8 mouse cellular contexts compared by ENCODE assay signal in genomic region chr6:29166196-29166595, GRCm38 (mm10). TPM values are rescaled to one million over a fixed set of nuclear protein-coding genes. Genes with fewer than 3 reads are reported as not detected.
DNase-seq lines count a peak whose midpoint lies in the region; ATAC-seq and TF ChIP-seq lines count a peak whose summit lies in the region.

No protein-coding gene starts in this region.

- H3K36me3 ChIP-seq in heart, embryonic 10.5 days: no peaks in the 10 kb centered on the region
- H3K36me3 ChIP-seq in stomach, postnatal 0 days (ENCODE audit: control insufficient read depth, insufficient read depth, low read length): no peaks in the 10 kb centered on the region

- H3K9me3 ChIP-seq in heart, embryonic 10.5 days: no peaks in the 10 kb centered on the region
- no peaks in the 10 kb centered on the region for H3K9me3 ChIP-seq in stomach, postnatal 0 days (ENCODE audit: control insufficient read depth, low read length)

- H3K27me3 ChIP-seq in heart, embryonic 10.5 days (ENCODE audit: insufficient read depth, poor library complexity, severe bottlenecking): peaks cover 39% of the 10 kb centered on the region
- H3K27me3 ChIP-seq in stomach, postnatal 0 days (ENCODE audit: control insufficient read depth, insufficient read depth, low read length): peaks cover 12% of the 10 kb centered on the region; the same call in 1 of the 2 replicates

- H3K4me2 ChIP-seq in stomach, postnatal 0 days (replicated peaks; ENCODE audit: low read depth): no peak overlapping the region

- no peak for TF ChIP-seq EP300 in stomach, postnatal 0 days (optimal IDR thresholded peaks at IDR 0.05)

- no peak overlapping the region for H3K9ac ChIP-seq in stomach, postnatal 0 days (ENCODE audit: low read length)

- H3K4me3 ChIP-seq in heart, embryonic 10.5 days: no peak overlapping the region
- H3K4me3 ChIP-seq in stomach, postnatal 0 days (ENCODE audit: low read depth, low read length): no peak overlapping the region

- peaks cover 26% of the 10 kb centered on the region for H3K4me1 ChIP-seq in heart, embryonic 10.5 days
- H3K4me1 ChIP-seq in stomach, postnatal 0 days (replicated peaks; ENCODE audit: control insufficient read depth, insufficient read depth): peaks cover 6% of the 10 kb centered on the region

- intact Hi-C loops in left cerebral cortex, postnatal 14 days (cut with DNase I): loop anchor here (1.0 to 5.0 kb wide), 2 partner anchors 32 to 111 kb away; partner anchors contain the start of gene Fam71f2

- peak; percentile 26 for DNase-seq in kidney, adult 18-20 months
- no peak for DNase-seq in kidney, adult 11 months
- peak; percentile 29 to 54 for DNase-seq in CD8-positive naive resting alpha-beta T cell, adult 2 months (ENCODE audit: low read depth in 2 of 2, low spot score in 2 of 2)
- peak; percentile 83 for DNase-seq in brain, adult 2 months (ENCODE audit: low read depth, low spot score)
- peak; percentile 75 for DNase-seq in heart, embryonic 10.5 days (ENCODE audit: low spot score)
- peak; percentile 74 to 75 for DNase-seq in left cerebral cortex, postnatal 14 days (ENCODE audit: low spot score in 2 of 2)
- peak; percentile 13 for DNase-seq in stomach, postnatal 0 days (ENCODE audit: low spot score)
- DNase-seq in urinary bladder, postnatal 14 days (ENCODE audit: low spot score): no peak

- no peak for ATAC-seq in stomach, postnatal 0 days (ENCODE audit: low FRiP score, low TSS enrichment)

- no peak overlapping the region for H3K27ac ChIP-seq in heart, embryonic 10.5 days
- no peak overlapping the region for H3K27ac ChIP-seq in stomach, postnatal 0 days (replicated peaks)

- peak; percentile 86 for TF ChIP-seq CTCF in stomach, postnatal 0 days (IDR thresholded peaks at IDR 0.05; ENCODE audit: low read depth)

- WGBS in heart, embryonic 10.5 days: 6% methylated on average over 1 of the region's 1 CpGs
- 8% methylated on average over 1 of the region's 1 CpGs for WGBS in stomach, postnatal 0 days

RNA-seq across cellular contexts. Expression of gene Rbm28, which starts 1.4 kb away (rescaled TPM):
- 30.0 and 44.4 TPM in 2 replicates for polyA plus RNA-seq in heart, embryonic 10.5 days (2016; fragmentation: Nextera tagmentation; extraction: Ambion mirVana)
- 10 to 100 TPM; 35.5 to 37.3 TPM for total RNA-seq in left cerebral cortex, postnatal 14 days (2021)
- polyA plus RNA-seq in stomach, postnatal 0 days (2015; fragmentation: Nextera tagmentation; extraction: Ambion mirVana): 10.8 and 11.8 TPM in 2 replicates

RNA-seq across cellular contexts. Expression of gene Prrt4, which starts 13.2 kb away (rescaled TPM):
- polyA plus RNA-seq in heart, embryonic 10.5 days (2016; fragmentation: Nextera tagmentation; extraction: Ambion mirVana): 3.2 and 4.3 TPM in 2 replicates
- total RNA-seq in left cerebral cortex, postnatal 14 days (2021): 1 to 10 TPM; 4.7 to 5.5 TPM
- polyA plus RNA-seq in stomach, postnatal 0 days (2015; fragmentation: Nextera tagmentation; extraction: Ambion mirVana): 0.30 and 0.33 TPM in 2 replicates

RNA-seq across cellular contexts. Expression of gene Impdh1, which starts 50.0 kb away (rescaled TPM):
- polyA plus RNA-seq in heart, embryonic 10.5 days (2016; fragmentation: Nextera tagmentation; extraction: Ambion mirVana): 50.7 and 54.0 TPM in 2 replicates
- 10 to 100 TPM; 86.5 to 99.2 TPM for total RNA-seq in left cerebral cortex, postnatal 14 days (2021)
- polyA plus RNA-seq in stomach, postnatal 0 days (2015; fragmentation: Nextera tagmentation; extraction: Ambion mirVana): 26.9 and 28.0 TPM in 2 replicates

Comparison
In these comparisons a context has a peak if more than half of its experiments do, and no peak if none do; other contexts are left out.
1. DNase-seq: peak in kidney, adult 18-20 months (single experiment), CD8-positive naive resting alpha-beta T cell, adult 2 months (2 of 2), brain, adult 2 months (single experiment), heart, embryonic 10.5 days (single experiment), left cerebral cortex, postnatal 14 days (2 of 2) and stomach, postnatal 0 days (single experiment); none in kidney, adult 11 months (single experiment) and urinary bladder, postnatal 14 days (single experiment).